Mouse (Mus musculus): ENCODE data around the gene Tmc3. TPM values are rescaled to one million over a fixed set of nuclear protein-coding genes. Genes with fewer than 3 reads are reported as not detected.

Tmc3 gene
- 0.96 and 1.3 TPM in 2 replicates for polyA plus RNA-seq (2012; rRNA removed)
- 1.1 and 1.5 TPM in 2 replicates for polyA plus RNA-seq (2014; fragmentation: Nextera tagmentation; extraction: Ambion mirVana)

DNA sequence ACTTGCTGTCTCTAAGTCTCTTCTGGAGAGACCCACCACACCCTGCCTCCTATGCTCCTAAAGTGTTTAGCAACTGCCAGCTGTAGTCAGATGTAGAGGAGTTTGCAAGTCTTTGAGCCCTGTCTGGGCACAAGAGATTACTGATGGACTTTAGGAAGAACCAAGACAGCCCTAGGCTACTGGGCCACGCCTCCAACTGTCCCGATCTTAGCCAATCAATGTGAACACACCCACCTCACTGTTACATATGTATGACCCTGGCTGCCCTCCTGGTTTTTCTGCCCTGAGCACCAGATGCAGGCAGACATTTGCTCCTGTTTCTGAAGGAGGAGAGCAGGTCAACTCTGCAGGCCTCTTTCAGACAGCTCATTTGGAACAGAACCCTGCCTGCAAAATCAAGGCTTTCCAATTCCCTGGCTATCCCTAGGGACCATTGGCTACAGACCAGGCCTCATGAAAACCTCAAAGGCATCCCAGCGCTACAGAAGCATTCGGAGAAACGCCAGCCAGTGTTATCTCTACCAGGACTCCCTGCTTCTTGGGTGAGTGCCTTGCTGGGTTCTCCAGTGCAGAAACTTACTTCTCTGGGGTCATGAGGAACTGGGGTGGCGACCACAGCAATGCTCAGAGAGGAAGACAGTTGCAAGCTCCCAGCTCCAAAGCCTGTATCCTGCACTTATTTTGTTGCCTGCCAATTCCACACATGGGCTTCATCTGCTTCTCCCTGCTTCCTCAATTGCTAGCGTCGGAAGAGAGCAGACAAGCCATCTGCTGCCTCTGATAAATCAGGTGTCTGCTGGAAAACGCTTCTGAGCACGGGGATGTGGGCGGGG, at the start of gene Tmc3:
Gene Tmc3, plus strand, starts transcription at position 289 of the 833 bp plus-strand sequence.
- H3K9me3 ChIP-seq (ENCODE audit: control insufficient read depth, low read length) = no peaks in the 10 kb centered on the region
- no peaks in the 10 kb centered on the region for H3K36me3 ChIP-seq (ENCODE audit: control insufficient read depth, insufficient read depth, low read length)
- no peak within 1 kb of the TSS for H3K9ac ChIP-seq (ENCODE audit: low read depth, low read length, severe bottlenecking)
- 25% methylated on average over 11 of the region's 11 CpGs for WGBS
- H3K4me2 ChIP-seq (replicated peaks; ENCODE audit: low read depth, low read length, severe bottlenecking) = peak within 1 kb of the TSS; percentile 30
- H3K4me3 ChIP-seq (replicated peaks; ENCODE audit: low read length) = no peak within 1 kb of the TSS
- H3K4me1 ChIP-seq (ENCODE audit: control insufficient read depth, insufficient read depth, low read length) = peaks cover 10% of the 10 kb centered on the region
- ATAC-seq (ENCODE audit: low FRiP score, low read depth) = peak; percentile 37; the same call in 1 of the 2 replicates
- H3K27me3 ChIP-seq (ENCODE audit: control insufficient read depth, insufficient read depth, low read length) = no peaks in the 10 kb centered on the region
- TF ChIP-seq POLR2A (IDR thresholded peaks at IDR 0.05; ENCODE audit: borderline replicate concordance, extremely low read depth, insufficient read depth, insufficient read length) = no peak
- H3K27ac ChIP-seq (replicated peaks; ENCODE audit: low read depth, low read length) = no peak within 1 kb of the TSS; the same call in 1 of the 2 replicates
- peak; percentile 48 for DNase-seq (ENCODE audit: low spot score)

GRCm38 (mm10) chr7:83541536-83542169, 43.1 kb upstream of the Tmc3 start:
- Histone ChIP-seq H3K9ac (ENCODE audit: low read depth, low read length, severe bottlenecking) (no peak overlapping the region), H3K4me3 (replicated peaks; ENCODE audit: low read length) (no peak overlapping the region), H3K9me3 (ENCODE audit: control insufficient read depth, low read length) (no peaks in the 10 kb centered on the region), H3K4me1 (ENCODE audit: control insufficient read depth, insufficient read depth, low read length) (no peaks in the 10 kb centered on the region), H3K27ac (replicated peaks; ENCODE audit: low read depth, low read length) (no peak overlapping the region), H3K27me3 (ENCODE audit: control insufficient read depth, insufficient read depth, low read length) (no peaks in the 10 kb centered on the region), H3K4me2 (replicated peaks; ENCODE audit: low read depth, low read length, severe bottlenecking) (no peak overlapping the region), H3K36me3 (ENCODE audit: control insufficient read depth, insufficient read depth, low read length) (no peaks in the 10 kb centered on the region)
- DNase-seq (ENCODE audit: low spot score) (no peak), ATAC-seq (ENCODE audit: low FRiP score, low read depth) (no peak)
- WGBS = 80% methylated on average over 5 of the region's 5 CpGs
- TF ChIP-seq POLR2A (IDR thresholded peaks at IDR 0.05; ENCODE audit: borderline replicate concordance, extremely low read depth, insufficient read depth, insufficient read length) = no peak

- Histone ChIP-seq H3K4me1 (ENCODE audit: control insufficient read depth, insufficient read depth, low read length) (peaks cover 14% of the 10 kb centered on the region), H3K36me3 (ENCODE audit: control insufficient read depth, insufficient read depth, low read length) (no peaks in the 10 kb centered on the region), H3K9ac (ENCODE audit: low read depth, low read length, severe bottlenecking) (no peak overlapping the region), H3K27ac (replicated peaks; ENCODE audit: low read depth, low read length) (no peak overlapping the region), H3K9me3 (ENCODE audit: control insufficient read depth, low read length) (no peaks in the 10 kb centered on the region), H3K27me3 (ENCODE audit: control insufficient read depth, insufficient read depth, low read length) (no peaks in the 10 kb centered on the region), H3K4me3 (replicated peaks; ENCODE audit: low read length) (no peak overlapping the region), H3K4me2 (replicated peaks; ENCODE audit: low read depth, low read length, severe bottlenecking) (no peak overlapping the region)
- TF ChIP-seq POLR2A (IDR thresholded peaks at IDR 0.05; ENCODE audit: borderline replicate concordance, extremely low read depth, insufficient read depth, insufficient read length) = no peak
- no peak for ATAC-seq (ENCODE audit: low FRiP score, low read depth)
- WGBS = 59% methylated on average over 7 of the region's 7 CpGs
- DNase-seq (ENCODE audit: low spot score) = no peak
These were observed 35.9 kb upstream of the Tmc3 start for GRCm38 (mm10) chr7:83548686-83549352.

- Histone ChIP-seq H3K27ac (replicated peaks; ENCODE audit: low read depth, low read length) (no peak overlapping the region), H3K36me3 (ENCODE audit: control insufficient read depth, insufficient read depth, low read length) (no peaks in the 10 kb centered on the region), H3K9me3 (ENCODE audit: control insufficient read depth, low read length) (no peaks in the 10 kb centered on the region), H3K4me2 (replicated peaks; ENCODE audit: low read depth, low read length, severe bottlenecking) (no peak overlapping the region), H3K4me1 (ENCODE audit: control insufficient read depth, insufficient read depth, low read length) (peaks cover 14% of the 10 kb centered on the region), H3K27me3 (ENCODE audit: control insufficient read depth, insufficient read depth, low read length) (no peaks in the 10 kb centered on the region), H3K9ac (ENCODE audit: low read depth, low read length, severe bottlenecking) (no peak overlapping the region), H3K4me3 (replicated peaks; ENCODE audit: low read length) (no peak overlapping the region)
- TF ChIP-seq POLR2A (IDR thresholded peaks at IDR 0.05; ENCODE audit: borderline replicate concordance, extremely low read depth, insufficient read depth, insufficient read length) = no peak
- ATAC-seq (ENCODE audit: low FRiP score, low read depth) = no peak
- WGBS = 72% methylated on average over 7 of the region's 7 CpGs
- DNase-seq (ENCODE audit: low spot score) = no peak
These were observed 35.4 kb upstream of the Tmc3 start for GRCm38 (mm10) chr7:83549353-83549774.

GRCm38 (mm10) chr7:83549951-83550407, 34.7 kb upstream of the Tmc3 start:
- 0 out of 2 replicates have a peak, but pooled peaks have one; percentile 34 for ATAC-seq (ENCODE audit: low FRiP score, low read depth)
- H3K36me3 ChIP-seq (ENCODE audit: control insufficient read depth, insufficient read depth, low read length) = no peaks in the 10 kb centered on the region
- H3K4me2 ChIP-seq (replicated peaks; ENCODE audit: low read depth, low read length, severe bottlenecking) = 0 out of 2 replicates have a peak overlapping the region, but pooled peaks have one; percentile 15
- H3K9me3 ChIP-seq (ENCODE audit: control insufficient read depth, low read length) = no peaks in the 10 kb centered on the region
- no peaks in the 10 kb centered on the region for H3K27me3 ChIP-seq (ENCODE audit: control insufficient read depth, insufficient read depth, low read length)
- H3K4me1 ChIP-seq (ENCODE audit: control insufficient read depth, insufficient read depth, low read length) = peaks cover 14% of the 10 kb centered on the region
- no peak overlapping the region for H3K9ac ChIP-seq (ENCODE audit: low read depth, low read length, severe bottlenecking)
- no peak overlapping the region for H3K27ac ChIP-seq (replicated peaks; ENCODE audit: low read depth, low read length)
- no peak overlapping the region for H3K4me3 ChIP-seq (replicated peaks; ENCODE audit: low read length)
- peak; percentile 88 for DNase-seq (ENCODE audit: low spot score)
- TF ChIP-seq POLR2A (IDR thresholded peaks at IDR 0.05; ENCODE audit: borderline replicate concordance, extremely low read depth, insufficient read depth, insufficient read length) = no peak
- 53% methylated on average over 5 of the region's 5 CpGs for WGBS

Data from limb, embryonic 14.5 days (tissue).